10 mouse cellular contexts compared by ENCODE assay signal in genomic region chrX:142821846-142822245, GRCm38 (mm10).
DNase-seq lines count a peak whose midpoint lies in the region; ATAC-seq and TF ChIP-seq lines count a peak whose summit lies in the region.
"Had no signal": no experiment of that assay in that cellular context is flagged by ENCODE, and none has a peak within 500 bp of the region (broad histone marks: within the 10 kb centered on the region; RNA-seq: fewer than 3 reads in every experiment).

No protein-coding gene starts in this region.

- 0 out of 2 replicates have a peak, but pooled peaks have one; percentile 45 for ATAC-seq in common myeloid progenitor, adult 5-6 weeks (replicated peaks; ENCODE audit: low read depth, poor library complexity, severe bottlenecking)

- peak; percentile 85 for TF ChIP-seq CTCF in layer of hippocampus, adult 2 months (conservative IDR thresholded peaks at IDR 0.05)

- peak; percentile 36 to 45 for DNase-seq in cerebellum, postnatal 14 days
- DNase-seq in cerebellum, adult 11 months: no peak
- peak in 1 of 2 experiments; percentile 26 for DNase-seq in layer of hippocampus, adult 2 months (ENCODE audit: low spot score in 2 of 2)
- no peak for DNase-seq in layer of hippocampus, adult 8-10 months (ENCODE audit: low spot score in 2 of 2)
- peak; percentile 32 for DNase-seq in A20 (ENCODE audit: low read depth, low spot score)
- DNase-seq in urinary bladder, postnatal 25 days (ENCODE audit: low spot score): no peak
- no peak for DNase-seq in left cerebral cortex, postnatal 36 days (ENCODE audit: low spot score in 2 of 2)

- no peak overlapping the region for H3K4me3 ChIP-seq in layer of hippocampus, adult 2 months
- H3K4me3 ChIP-seq: kidney, embryonic 15.5 days; megakaryocyte, embryonic 14.5 days had no signal

- intact Hi-C loops in left cerebral cortex, postnatal 36 days (cut with DNase I): loop anchor here (2.0 to 10.0 kb wide), 4 partner anchors 143 to 620 kb away; partner anchors contain the start of gene Ammecr1

- H3K27ac ChIP-seq in layer of hippocampus, adult 2 months: no peak overlapping the region
- H3K27ac ChIP-seq: kidney, embryonic 15.5 days had no signal

Comparison
In these comparisons a context has a peak if more than half of its experiments do, and no peak if none do; other contexts are left out.
1. DNase-seq: peak in cerebellum, postnatal 14 days (2 of 2) and A20 (single experiment); none in cerebellum, adult 11 months (single experiment), layer of hippocampus, adult 8-10 months (0 of 2), urinary bladder, postnatal 25 days (single experiment) and left cerebral cortex, postnatal 36 days (0 of 2).